Mouse (Mus musculus) thymus, adult 18-20 months (tissue): ENCODE measurements around the gene Adamtsl1.

Source experiments
- DNase-seq, 2 experiments: peaks; one replicate each; pipeline ENCODE4 v3.0.0; 2022; ENCODE audit warnings: mixed read lengths in 2 of 2

The Adamtsl1 gene

GRCm38 (mm10) chr4:85513792-85514191, at the start of gene Adamtsl1:
Adamtsl1 (plus strand) TSS chr4:85514172.
- DNase-seq, result no peak

- no peak for DNase-seq
These were observed 30.4 kb upstream of the Adamtsl1 start for GRCm38 (mm10) chr4:85483586-85483985.

DNA sequence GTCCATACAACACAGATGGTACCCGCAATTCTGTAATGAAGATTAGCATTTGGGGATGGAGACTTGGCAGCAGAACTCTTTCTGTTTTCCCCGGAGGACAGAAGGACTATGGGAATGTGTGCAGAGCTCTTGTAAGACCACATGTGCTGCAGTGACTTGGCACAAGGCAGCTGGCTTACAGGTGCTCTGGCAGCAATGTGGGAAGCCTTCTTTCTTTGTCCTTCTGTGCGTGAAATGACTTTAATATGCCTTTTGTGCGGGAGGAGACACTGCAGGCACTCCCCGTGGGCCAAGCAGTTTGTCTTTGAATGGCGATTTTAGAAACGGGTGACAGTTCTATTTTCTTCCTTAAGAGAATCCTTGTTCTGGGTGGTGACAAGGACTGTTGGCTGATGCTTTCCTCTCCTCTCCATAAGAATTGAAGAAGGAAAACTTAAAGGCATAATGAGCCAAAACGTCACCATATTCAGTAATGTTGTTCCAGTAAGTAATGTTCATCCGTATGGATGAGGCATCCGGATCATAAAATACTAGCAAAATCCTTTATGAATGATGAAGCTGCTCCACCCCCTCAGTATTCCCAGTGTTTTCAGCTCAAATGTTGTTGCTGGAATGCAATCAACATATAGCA, 27.5 kb upstream of the Adamtsl1 start:
- DNase-seq, result no peak

DNA sequence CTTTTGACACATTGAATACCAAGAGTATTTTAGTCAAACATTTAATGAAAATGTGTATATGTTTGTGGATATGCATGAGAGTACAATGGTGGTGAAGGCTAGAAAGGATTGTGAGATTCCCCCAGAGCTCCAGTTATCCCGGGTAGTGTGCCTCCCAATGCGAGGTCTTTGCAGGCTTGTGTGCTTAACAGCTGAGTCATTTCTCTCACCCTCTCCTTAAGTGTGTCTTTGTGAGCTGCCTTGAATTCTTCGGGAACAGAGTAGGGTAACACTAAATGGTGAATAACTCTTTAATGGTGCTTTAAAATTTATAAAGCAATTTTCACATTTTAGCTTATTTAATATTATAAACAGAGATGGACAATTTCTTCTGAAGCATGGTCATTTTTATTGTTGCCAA, 8.3 kb upstream of the Adamtsl1 start:
- DNase-seq, result no peak

DNA sequence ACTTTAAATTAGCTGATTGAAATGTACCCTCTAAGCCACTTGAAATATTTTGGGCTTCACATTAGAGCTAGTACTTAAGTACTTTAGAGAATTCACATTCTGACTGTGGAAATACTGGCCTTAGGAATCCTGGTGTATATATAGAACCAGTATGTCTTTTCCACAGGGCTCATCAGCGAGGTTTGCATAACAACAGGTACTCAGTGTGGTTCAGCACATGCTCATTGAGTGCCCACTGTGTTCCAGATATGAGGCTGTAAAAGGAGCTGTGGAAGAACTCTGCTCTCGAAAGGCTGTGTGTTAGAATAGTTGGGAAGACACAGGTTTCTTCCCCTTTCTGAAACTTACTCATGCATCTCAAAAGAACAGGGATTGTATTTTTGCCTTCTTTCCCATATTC, 7.0 kb upstream of the Adamtsl1 start:
- no peak for DNase-seq

DNA sequence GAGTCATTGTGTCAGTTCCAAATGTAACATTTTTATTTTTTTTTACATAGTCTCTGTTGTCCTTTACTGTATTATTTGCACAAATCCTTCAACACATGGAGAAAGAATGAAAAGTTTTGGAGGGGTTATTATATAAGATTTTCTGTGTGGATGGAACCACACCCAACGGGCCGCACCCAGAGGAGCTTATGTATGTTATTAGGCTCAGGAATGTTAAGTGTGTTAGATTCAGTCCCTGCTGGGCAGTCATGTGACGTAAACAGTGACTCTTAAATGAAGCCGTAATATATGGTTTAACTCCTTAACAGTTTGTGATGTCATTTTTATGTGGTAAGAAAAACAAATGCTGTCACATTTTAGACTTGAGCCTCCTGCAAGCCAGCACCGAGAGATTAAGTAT, 6.5 kb upstream of the Adamtsl1 start:
- DNase-seq, result no peak

GRCm38 (mm10) chr4:85513288-85513687, 684 bp upstream of the Adamtsl1 start:
- DNase-seq, result no peak

GRCm38 (mm10) chr4:85514205-85514681, 271 bp downstream of the Adamtsl1 start:
- DNase-seq, result no peak

GRCm38 (mm10) chr4:85526966-85527566, 13.1 kb downstream of the Adamtsl1 start:
- no peak for DNase-seq

GRCm38 (mm10) chr4:85529852-85530251, 15.9 kb downstream of the Adamtsl1 start:
- DNase-seq, result no peak

DNA sequence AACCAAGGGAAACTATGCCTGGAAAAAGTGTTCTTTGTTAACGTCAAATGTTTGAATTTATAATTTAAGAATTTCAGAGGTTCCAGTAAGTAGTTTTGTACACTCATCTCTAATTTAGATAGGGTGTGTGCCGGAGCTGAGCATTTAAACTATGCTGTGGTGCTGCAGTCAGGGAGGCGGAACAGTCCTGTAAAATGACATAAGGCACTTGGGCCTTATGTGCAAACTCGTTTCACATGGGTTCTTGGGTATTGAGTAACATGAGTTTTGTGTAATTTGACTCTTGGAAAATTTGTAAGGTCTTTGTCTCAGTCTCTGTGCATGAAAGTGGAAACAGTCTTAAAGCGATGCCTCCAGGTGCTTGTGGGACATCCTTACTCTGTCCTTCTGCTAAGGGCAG, 25.7 kb downstream of the Adamtsl1 start:
- DNase-seq, result no peak

GRCm38 (mm10) chr4:85543221-85543620, 29.2 kb downstream of the Adamtsl1 start:
- DNase-seq, result no peak

DNA sequence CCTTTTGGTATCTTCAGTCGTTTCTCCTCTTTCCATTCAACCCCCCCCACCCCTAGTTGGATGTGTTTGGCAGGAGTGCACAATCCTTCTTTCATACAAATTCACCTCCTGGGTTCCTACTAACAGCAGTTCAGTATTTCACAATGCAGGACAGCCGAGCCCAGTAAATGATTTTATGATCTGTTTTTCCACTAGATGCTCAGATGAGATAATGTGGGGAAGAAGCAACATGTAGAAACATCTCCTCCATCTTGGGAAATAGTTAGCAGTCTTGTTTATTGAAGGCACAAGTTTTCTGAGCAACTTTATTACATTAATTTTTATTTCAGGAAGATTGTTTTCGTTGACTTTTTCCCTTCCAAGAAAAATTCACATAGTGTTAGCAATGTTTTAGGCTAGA, 40.7 kb downstream of the Adamtsl1 start:
- DNase-seq, result no peak

DNA sequence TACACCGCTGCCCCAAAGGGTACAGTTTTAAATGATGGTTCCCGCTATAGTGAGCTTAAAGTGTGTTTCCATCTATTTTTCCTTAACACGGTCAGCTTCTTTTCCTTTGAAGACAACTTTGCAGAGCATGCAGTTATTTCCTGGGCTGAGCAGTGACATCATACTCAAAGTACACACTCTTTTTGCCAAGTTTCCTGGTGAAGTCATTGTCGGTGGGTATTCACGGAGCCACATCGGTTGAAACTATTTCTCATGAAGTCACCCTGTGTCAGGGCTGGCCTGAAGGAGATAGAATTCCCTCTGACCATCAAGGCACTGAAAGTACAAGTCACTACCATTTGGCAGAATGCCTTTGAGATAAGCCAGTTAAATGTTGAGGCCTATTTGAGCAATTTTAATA, 45.8 kb downstream of the Adamtsl1 start:
- no peak for DNase-seq

DNA sequence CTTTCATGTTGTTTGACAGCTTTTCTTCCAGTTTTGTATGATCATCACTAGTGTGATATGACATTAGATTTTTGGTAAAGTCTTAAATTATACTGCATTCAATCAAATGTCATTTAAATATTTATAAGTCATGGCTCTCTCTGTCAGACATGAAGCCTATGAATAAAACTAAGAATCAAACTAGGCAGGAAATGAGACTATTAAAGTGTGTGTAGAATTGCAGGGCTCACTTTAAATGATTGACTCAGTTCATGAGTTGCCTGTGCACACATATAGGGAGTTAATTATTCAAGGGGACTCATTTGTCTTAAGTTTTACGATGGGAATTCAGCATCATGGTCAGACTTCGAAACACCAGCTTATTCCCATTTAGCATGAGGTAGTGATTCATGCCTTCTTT, 71.5 kb downstream of the Adamtsl1 start:
- DNase-seq, result no peak

- DNase-seq, result no peak
These were observed 75.0 kb downstream of the Adamtsl1 start for GRCm38 (mm10) chr4:85588928-85589327.

GRCm38 (mm10) chr4:85591037-85591436, 77.1 kb downstream of the Adamtsl1 start:
- DNase-seq, result no peak

DNA sequence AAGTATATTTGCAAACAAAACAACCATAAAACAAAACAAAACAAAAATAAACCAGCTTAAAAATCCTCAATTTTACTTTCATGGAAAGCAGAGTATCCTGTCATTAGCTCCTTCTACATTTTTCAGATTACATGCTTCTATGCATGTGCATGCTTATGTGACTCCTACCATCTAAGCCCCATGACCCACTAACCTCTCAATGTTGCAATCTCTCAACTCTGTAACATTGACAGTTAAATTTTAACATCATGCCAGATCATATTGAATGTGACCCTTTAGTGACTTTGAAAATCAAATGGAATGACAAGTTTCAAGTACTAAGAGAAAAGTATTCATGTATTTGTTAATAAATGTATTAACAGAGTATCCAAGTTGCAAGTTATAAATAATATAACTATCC, 80.2 kb downstream of the Adamtsl1 start:
- DNase-seq, result no peak

GRCm38 (mm10) chr4:85613331-85613730, 99.4 kb downstream of the Adamtsl1 start:
- DNase-seq, result no peak

- no peak for DNase-seq
These were observed 104.8 kb downstream of the Adamtsl1 start for GRCm38 (mm10) chr4:85618746-85619145.

DNA sequence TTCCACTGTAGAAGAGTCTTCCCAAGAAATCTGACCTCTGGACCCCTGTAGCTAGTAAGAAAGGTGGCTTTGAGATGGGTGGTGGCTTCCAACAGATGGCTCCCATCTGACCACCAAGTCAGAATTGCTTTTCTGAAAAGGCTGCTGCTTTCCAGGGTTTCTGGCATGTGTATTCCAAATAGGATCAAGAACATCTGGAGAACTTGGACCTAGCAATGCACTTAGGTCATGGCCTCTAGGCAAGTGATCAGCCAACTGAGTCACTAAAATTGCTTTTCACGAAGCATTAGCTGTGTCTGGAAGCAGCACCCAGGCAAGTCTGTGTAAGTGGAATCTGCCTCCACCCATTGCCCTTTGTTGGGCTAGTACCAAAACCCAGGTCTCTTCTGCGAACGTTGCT, 105.3 kb downstream of the Adamtsl1 start:
- no peak for DNase-seq

- DNase-seq, result no peak
These were observed 115.4 kb downstream of the Adamtsl1 start for GRCm38 (mm10) chr4:85629381-85629780.

- no peak for DNase-seq
These were observed 155.3 kb downstream of the Adamtsl1 start for GRCm38 (mm10) chr4:85669271-85669670.

DNA sequence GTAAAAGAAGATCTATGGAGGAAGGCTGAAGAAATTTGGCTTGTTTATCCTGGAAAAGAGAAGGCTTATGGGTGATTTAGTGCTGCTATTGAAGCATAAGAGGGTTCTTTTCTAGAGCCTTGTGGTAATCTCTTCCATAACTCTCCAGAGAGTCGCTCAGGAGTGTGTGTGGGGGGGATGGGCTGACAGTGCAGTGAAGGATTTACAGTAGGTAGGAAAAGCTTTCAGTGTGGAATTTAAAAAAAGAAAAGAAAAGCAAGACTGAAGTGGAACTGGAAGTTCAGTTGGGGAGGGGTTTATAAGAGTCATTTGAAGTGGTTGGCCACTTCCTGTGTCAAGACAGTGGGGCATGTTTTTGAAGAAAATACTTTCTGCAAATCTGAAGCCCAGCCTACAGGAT, 155.8 kb downstream of the Adamtsl1 start:
- DNase-seq, result no peak

- DNase-seq, result no peak
These were observed 158.3 kb downstream of the Adamtsl1 start for GRCm38 (mm10) chr4:85672290-85672689.
